Mouse (Mus musculus) CH12.LX (cell line): ENCODE data around the gene Mgrn1. TPM values are rescaled to one million over a fixed set of nuclear protein-coding genes. Genes with fewer than 3 reads are reported as not detected.

Source experiments
- DNase-seq: peaks from one replicate; pipeline ENCODE4 v3.0.0-alpha.2; 2013; ENCODE audit errors: extremely low read depth
- H3K27ac ChIP-seq: 2 replicates; pipeline ENCODE4 v1.5.1; 2012; ENCODE audit warnings: low read depth, mild to moderate bottlenecking, control low read depth, moderate library complexity; ENCODE audit not compliant: insufficient read depth
- H3K27me3 ChIP-seq: replicated peaks from 2 replicates; pipeline ENCODE3; 2012; ENCODE audit warnings: inconsistent platforms
- H3K36me3 ChIP-seq, 2 experiments: replicated peaks in 1 of 2; 2 replicates each; pipeline versions ENCODE3 to v1.6.1; 2012; ENCODE audit warnings: inconsistent platforms in 1 of 2, low read length in 1 of 2, mild to moderate bottlenecking in 1 of 2, mixed read lengths in 1 of 2, moderate library complexity in 1 of 2; ENCODE audit not compliant: control insufficient read depth in 1 of 2, insufficient read depth in 1 of 2
- H3K4me1 ChIP-seq, 2 experiments: 2 replicates each; pipeline ENCODE4 v1.6.1; 2012; ENCODE audit warnings: inconsistent platforms in 1 of 2, moderate library complexity in 1 of 2; ENCODE audit not compliant: insufficient read depth in 2 of 2, control insufficient read depth in 1 of 2
- H3K4me2 ChIP-seq: 2 replicates; pipeline ENCODE4 v1.6.1; 2012; ENCODE audit warnings: low read depth, mild to moderate bottlenecking, control low read depth; ENCODE audit not compliant: poor library complexity, insufficient read depth, severe bottlenecking
- H3K4me3 ChIP-seq, 3 experiments: fragments of 150-350 bp in 1 of 3; sonication (generic) in 1 of 3; replicated peaks in 1 of 3; 2 replicates each; pipeline versions ENCODE3 to v1.5.1; 2011 to 2012; ENCODE audit warnings: low read depth in 2 of 3, low read length in 2 of 3, mild to moderate bottlenecking in 2 of 3, moderate library complexity in 2 of 3, control low read depth in 1 of 3, improper control_type of control experiment in 1 of 3, inconsistent platforms in 1 of 3, mixed read lengths in 1 of 3; ENCODE audit not compliant: poor library complexity in 1 of 3
- H3K79me2 ChIP-seq: replicated peaks from 2 replicates; pipeline ENCODE4 v1.6.1; 2012; ENCODE audit warnings: mild to moderate bottlenecking, moderate library complexity; ENCODE audit not compliant: control insufficient read depth, poor library complexity, insufficient read depth, severe bottlenecking; ENCODE audit errors: extremely low read depth
- H3K9ac ChIP-seq: 2 replicates; pipeline ENCODE4 v1.6.1; 2012; ENCODE audit warnings: low read depth, mild to moderate bottlenecking, control low read depth, moderate library complexity; ENCODE audit not compliant: insufficient read depth
- H3K9me3 ChIP-seq: replicated peaks from 2 replicates; pipeline ENCODE3; 2012; ENCODE audit warnings: low read length, inconsistent platforms, mixed read lengths
- CHD1 ChIP-seq: IDR thresholded peaks from 2 replicates; pipeline ENCODE4 v1.6.1; 2012; ENCODE audit warnings: low read depth, low read length, improper control_type of control experiment, inconsistent platforms
- CHD2 ChIP-seq: IDR thresholded peaks from 2 replicates; pipeline ENCODE4 v1.6.1; 2011; ENCODE audit warnings: low read length, improper control_type of control experiment
- E2F4 ChIP-seq: IDR thresholded peaks from 2 replicates; pipeline ENCODE4 v1.6.1; 2011; ENCODE audit warnings: low read depth, low read length, improper control_type of control experiment; ENCODE audit not compliant: insufficient replicate concordance
- EP300 ChIP-seq: IDR thresholded peaks from 2 replicates; pipeline ENCODE4 v1.6.1; 2011; ENCODE audit warnings: low read length, improper control_type of control experiment
- HCFC1 ChIP-seq: IDR thresholded peaks from 2 replicates; pipeline ENCODE4 v1.6.1; 2012; ENCODE audit warnings: low read depth, mild to moderate bottlenecking, inconsistent platforms, low read length, improper control_type of control experiment
- JUN ChIP-seq: IDR thresholded peaks from 2 replicates; pipeline ENCODE4 v1.6.1; 2011; ENCODE audit warnings: low read depth, mild to moderate bottlenecking, low read length, improper control_type of control experiment, moderate library complexity; ENCODE audit not compliant: insufficient read depth
- MAX ChIP-seq: IDR thresholded peaks from 2 replicates; pipeline ENCODE4 v1.6.1; 2011; ENCODE audit warnings: low read length, improper control_type of control experiment
- MAZ ChIP-seq: IDR thresholded peaks from 2 replicates; pipeline ENCODE4 v1.6.1; 2012; ENCODE audit warnings: low read depth, mild to moderate bottlenecking, inconsistent platforms, low read length, improper control_type of control experiment, moderate library complexity
- NELFE ChIP-seq: IDR thresholded peaks from 2 replicates; pipeline ENCODE4 v1.6.1; 2011; ENCODE audit warnings: low read depth, low read length, improper control_type of control experiment
- POLR2AphosphoS2 ChIP-seq: IDR thresholded peaks from 2 replicates; pipeline ENCODE4 v1.6.1; 2011; ENCODE audit warnings: low read depth, low read length, improper control_type of control experiment
- RCOR1 ChIP-seq: conservative IDR thresholded peaks from 2 replicates; pipeline ENCODE4 v1.6.1; 2012; ENCODE audit warnings: low read depth, mild to moderate bottlenecking, inconsistent platforms, low read length, improper control_type of control experiment
- SIN3A ChIP-seq: IDR thresholded peaks from 2 replicates; pipeline ENCODE4 v1.6.1; 2012; ENCODE audit warnings: low read length, improper control_type of control experiment, inconsistent platforms
- SMC3 ChIP-seq: IDR thresholded peaks from 2 replicates; pipeline ENCODE4 v1.6.1; 2011; ENCODE audit warnings: low read depth, low read length, improper control_type of control experiment
- TBP ChIP-seq: conservative IDR thresholded peaks from 2 replicates; pipeline ENCODE4 v1.6.1; 2011; ENCODE audit warnings: low read depth, low read length, improper control_type of control experiment
- TCF12 ChIP-seq: IDR thresholded peaks from 2 replicates; pipeline ENCODE4 v1.6.1; 2014; ENCODE audit warnings: low read depth, mild to moderate bottlenecking, inconsistent platforms, low read length, improper control_type of control experiment
- USF1 ChIP-seq: IDR thresholded peaks from 2 replicates; pipeline ENCODE4 v1.6.1; 2014; ENCODE audit warnings: low read depth, mild to moderate bottlenecking, inconsistent platforms, low read length, improper control_type of control experiment
- ZNF384 ChIP-seq: IDR thresholded peaks from 2 replicates; pipeline ENCODE4 v1.6.1; 2012; ENCODE audit warnings: low read depth, low read length, improper control_type of control experiment, inconsistent platforms
- dilution Hi-C: fragments of 300-500 bp; cut with MboI; formaldehyde crosslinking; loops from 2 replicates; pipeline ENCODE4 v1.14.3; 2020; ENCODE audit warnings: low sequenced_read_pairs; ENCODE audit not compliant: extremely low pct_unique_long_range_greater_than_20kb, extremely low pct_ligation_motif_present
- in situ Hi-C: fragments of 300-500 bp; cut with MboI; formaldehyde crosslinking; loops from 3 replicates; pipeline ENCODE4 v1.14.3; 2019; ENCODE audit warnings: low sequenced_read_pairs, low pct_ligation_motif_present, low pct_unique_long_range_greater_than_20kb, mixed read lengths
- polyA plus RNA-seq: library from polyadenylated mRNA; unstranded; fragments of >175 nt; gene quantifications from 2 replicates; pipeline ENCODE4 v1.2.1, GENCODE M21; 2012; ENCODE audit warnings: low read depth; ENCODE audit not compliant: insufficient read length
- total RNA-seq, 2 experiments: library from RNA; depleted of rRNA; stranded (reverse); fragments of 300-350 nt in 1 of 2; fragments of >200 nt in 1 of 2; gene quantifications; 2 replicates each; pipeline ENCODE4 v1.2.3; 2012 to 2014

Mgrn1 gene
- total and polyA plus RNA-seq, 3 experiments, result 11.7 to 16.9 (median 12.9) TPM

DNA sequence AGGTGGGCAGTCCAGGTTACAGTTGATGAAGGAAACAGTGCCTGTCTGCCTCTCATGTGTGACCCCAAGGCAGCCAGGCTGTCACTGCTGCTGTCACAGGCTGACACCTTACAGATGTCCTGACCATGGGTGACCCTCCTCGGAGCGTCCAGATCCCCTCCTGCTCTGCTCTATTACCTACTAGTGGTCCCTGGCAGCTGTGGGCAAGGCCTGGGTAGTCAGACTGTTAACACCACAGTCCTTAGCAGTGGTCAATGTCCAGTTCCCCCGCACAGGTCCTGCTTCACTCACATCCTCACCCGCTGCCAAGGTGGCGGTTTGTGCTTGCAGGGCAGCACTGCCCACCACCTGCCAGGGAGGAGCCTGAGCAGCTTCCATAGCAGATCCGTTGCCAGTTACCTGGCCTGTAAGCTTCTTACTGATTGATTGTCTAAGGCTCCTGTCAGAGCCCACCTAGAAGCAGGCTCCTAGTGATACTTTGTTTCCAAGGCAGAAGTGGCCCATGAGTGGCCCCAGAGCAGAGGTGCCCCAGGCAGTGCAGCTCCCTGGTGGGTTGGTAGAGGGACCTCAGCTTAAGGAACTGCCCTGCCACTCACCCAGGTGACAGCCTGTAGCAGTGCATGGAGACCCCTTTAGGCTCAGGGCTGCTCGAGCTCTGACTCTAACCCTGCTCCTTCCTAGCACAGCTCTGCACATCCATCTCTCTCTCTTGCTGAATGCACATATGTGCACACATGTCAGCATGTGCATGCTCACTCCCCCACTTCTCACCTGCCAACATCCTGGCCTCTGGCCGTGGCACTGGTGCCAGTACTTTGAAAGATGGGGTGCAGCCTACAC is 51.5 kb downstream of the Mgrn1 start:
- Histone ChIP-seq H3K9me3 (no peaks in the 10 kb centered on the region), H3K27ac (no peak overlapping the region), H3K27me3 (no peaks in the 10 kb centered on the region), H3K9ac (no peak overlapping the region), H3K4me1 (peaks cover 8 to 23% of the 10 kb centered on the region in 2 experiments), H3K36me3 (peaks cover 46 to 80% of the 10 kb centered on the region in 2 experiments), H3K4me2 (no peak overlapping the region), H3K4me3 (no peak overlapping the region), H3K79me2 (peaks cover 13% of the 10 kb centered on the region)
- in situ Hi-C loops, result no loop called here
- dilution Hi-C loops, result no loop called here
- no peak for TF ChIP-seq TBP
- no peak for TF ChIP-seq USF1
- no peak for TF ChIP-seq POLR2AphosphoS2
- no peak for DNase-seq

GRCm38 (mm10) chr16:4938461-4938860 is 52.4 kb downstream of the Mgrn1 start, which contains the start of gene Nudt16l1:
Gene Nudt16l1, plus strand, starts transcription at chr16:4938761.
- no peak for DNase-seq
- peak within 1 kb of the TSS; percentile 74 to 98 (median 87) for H3K4me3 ChIP-seq
- no peaks in the 10 kb centered on the region for H3K27me3 ChIP-seq
- TF ChIP-seq SIN3A, result no peak
- TF ChIP-seq HCFC1, result no peak
- TF ChIP-seq SMC3, result no peak
- no peak for TF ChIP-seq ZNF384
- TF ChIP-seq NELFE, result no peak
- no peak for TF ChIP-seq E2F4
- no peak for TF ChIP-seq RCOR1
- TF ChIP-seq EP300, result no peak
- no peak for TF ChIP-seq TCF12
- TF ChIP-seq JUN, result no peak
- TF ChIP-seq CHD2, result no peak
- no peak for TF ChIP-seq CHD1
- TF ChIP-seq MAX, result no peak
- TF ChIP-seq MAZ, result no peak
- dilution Hi-C loops, result no loop called here
- H3K9ac ChIP-seq, result peak within 1 kb of the TSS; percentile 80
- peaks cover 13% of the 10 kb centered on the region for H3K79me2 ChIP-seq
- in situ Hi-C loops, result no loop called here
- H3K36me3 ChIP-seq, result peaks cover 53 to 80% of the 10 kb centered on the region in 2 experiments
- H3K4me1 ChIP-seq, result peaks cover 8 to 23% of the 10 kb centered on the region in 2 experiments
- H3K4me2 ChIP-seq, result peak within 1 kb of the TSS; percentile 60
- no peaks in the 10 kb centered on the region for H3K9me3 ChIP-seq
- H3K27ac ChIP-seq, result peak within 1 kb of the TSS; percentile 43
